Mouse (Mus musculus) liver, postnatal 0 days (tissue): Measurements from ENCODE around the gene Dmc1.

Experiments
- CTCF ChIP-seq: sonication (generic); IDR thresholded peaks from 2 replicates; pipeline ENCODE4 v1.5.1; 2016; ENCODE audit warnings: antibody characterized with exemption, low read depth
- EP300 ChIP-seq: IDR thresholded peaks from 2 replicates; pipeline ENCODE4 v1.6.1; 2016; ENCODE audit warnings: antibody characterized with exemption, low read depth, mild to moderate bottlenecking

- TF ChIP-seq EP300 (no peak), CTCF (no peak)
These were observed 3.3 kb upstream of the Dmc1 start for GRCm38 (mm10) chr15:79608214-79608613.
